Mouse (Mus musculus): ENCODE results near the gene 1700061G19Rik.

DNA sequence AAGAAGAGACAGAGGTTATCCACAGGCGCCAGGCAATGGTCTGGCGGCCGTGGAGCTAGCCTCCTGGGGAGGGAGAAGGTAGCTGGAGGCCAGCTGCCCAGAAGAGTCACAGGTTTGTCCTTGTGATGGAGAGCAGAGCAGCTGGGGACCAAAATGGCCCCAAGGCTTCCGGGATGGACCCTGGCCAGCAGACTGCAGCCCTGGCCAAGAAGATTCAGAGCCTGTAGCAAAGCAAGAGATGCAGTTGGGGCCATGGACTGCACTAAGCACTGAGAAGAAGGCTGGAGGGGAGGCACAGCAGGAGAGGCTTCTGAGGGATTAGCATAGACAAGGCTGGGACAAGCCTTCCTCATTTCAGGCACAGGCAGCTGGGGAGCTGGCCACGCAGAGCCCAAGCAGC is 27.4 kb downstream of the 1700061G19Rik start:
- TF ChIP-seq CTCF (IDR thresholded peaks at IDR 0.05; ENCODE audit: extremely low read depth, insufficient read depth, insufficient read length, insufficient replicate concordance), result no peak
- TF ChIP-seq POLR2A (IDR thresholded peaks at IDR 0.05; ENCODE audit: low read depth, low read length), result no peak

Measured in spleen, adult 2 months (tissue).